Mouse (Mus musculus) liver, embryonic 14.5 days (tissue): ENCODE data around the gene Tfb1m. TPM values are rescaled to one million over a fixed set of nuclear protein-coding genes. Genes with fewer than 3 reads are reported as not detected.

ENCODE experiments used
- ATAC-seq: fragments of 200-750 bp; cut with Nextera tagmentation; 2 replicates; pipeline ENCODE4 v1.8.0; 2017; ENCODE audit warnings: moderate number of reproducible peaks, mild to moderate bottlenecking, moderate library complexity; ENCODE audit not compliant: insufficient read depth
- DNase-seq, 3 experiments: peaks; one replicate each; pipeline ENCODE4 v3.0.0-alpha.2; 2012 to 2013; ENCODE audit warnings: low read depth in 3 of 3, low spot score in 3 of 3
- H3K27ac ChIP-seq: fragments of 300-500 bp; sonication (generic); 2 replicates; pipeline ENCODE4 v1.5.1; 2014; ENCODE audit warnings: moderate library complexity, mild to moderate bottlenecking, control low read depth, inconsistent platforms
- H3K27me3 ChIP-seq: fragments of 300-500 bp; sonication (generic); 2 replicates; pipeline ENCODE4 v1.6.1; 2014; ENCODE audit warnings: mild to moderate bottlenecking, low read length, moderate library complexity; ENCODE audit not compliant: control insufficient read depth, insufficient read depth
- H3K36me3 ChIP-seq: fragments of 300-500 bp; sonication (generic); replicated peaks from 2 replicates; pipeline ENCODE4 v1.6.1; 2014; ENCODE audit warnings: low read depth; ENCODE audit not compliant: control insufficient read depth, insufficient read depth
- H3K4me1 ChIP-seq, 2 experiments: fragments of 200-500 bp in 1 of 2; fragments of 300-500 bp in 1 of 2; sonication (generic) in 1 of 2; replicated peaks; 2 replicates each; pipeline ENCODE4 v1.6.1; 2012 to 2014; ENCODE audit warnings: antibody characterized with exemption in 1 of 2, inconsistent platforms in 1 of 2, low read length in 1 of 2; ENCODE audit not compliant: control insufficient read depth in 2 of 2, insufficient read depth in 2 of 2
- H3K4me2 ChIP-seq: fragments of 300-500 bp; sonication (generic); 2 replicates; pipeline ENCODE4 v1.6.1; 2014; ENCODE audit warnings: low read depth, mild to moderate bottlenecking, control low read depth, moderate library complexity
- H3K4me3 ChIP-seq, 2 experiments: fragments of 200-500 bp in 1 of 2; fragments of 300-500 bp in 1 of 2; sonication (generic) in 1 of 2; 2 replicates each; pipeline ENCODE4 v1.5.1; 2012 to 2014; ENCODE audit warnings: low read depth in 2 of 2, low read length in 2 of 2, mild to moderate bottlenecking in 2 of 2, control low read depth in 1 of 2, inconsistent platforms in 1 of 2, moderate library complexity in 1 of 2; ENCODE audit not compliant: insufficient read depth in 1 of 2
- H3K9ac ChIP-seq: fragments of 300-500 bp; sonication (generic); replicated peaks from 2 replicates; pipeline ENCODE4 v1.6.1; 2014; ENCODE audit warnings: mild to moderate bottlenecking, control low read depth, moderate library complexity
- H3K9me3 ChIP-seq: fragments of 300-500 bp; sonication (generic); 2 replicates; pipeline ENCODE4 v1.6.1; 2016; ENCODE audit warnings: low read length, mixed read lengths; ENCODE audit not compliant: control insufficient read depth
- CTCF ChIP-seq: IDR thresholded peaks from 2 replicates; pipeline ENCODE4 v1.5.1; 2016; ENCODE audit warnings: antibody characterized with exemption, low read depth, control low read depth
- EP300 ChIP-seq: IDR thresholded peaks from 2 replicates; pipeline ENCODE4 v1.6.1; 2016; ENCODE audit warnings: antibody characterized with exemption, low read depth
- WGBS: fragments of 180-500 bp; shearing (Covaris S2); extraction: QIAGEN DNeasy Blood & Tissue Kit; methylation state at CpG from one replicate; pipeline ENCODE4 v1.1.7; 2014; ENCODE audit not compliant: insufficient replicate concordance; 5-methylcytosine and 5-hydroxymethylcytosine counted together
- polyA plus RNA-seq, 2 experiments: library from polyadenylated mRNA; depleted of rRNA in 1 of 2; stranded (reverse) in 1 of 2; unstranded in 1 of 2; fragments of >200 nt; fragmentation: Nextera tagmentation in 1 of 2; extraction: Ambion mirVana in 1 of 2; gene quantifications; 2 replicates each; pipeline versions ENCODE4 v1.2.1 to v1.2.3; 2012 to 2014

Gene Tfb1m
- polyA plus RNA-seq, 2 experiments, result 9.8 to 12.9 TPM

- Histone ChIP-seq H3K36me3 (no peaks in the 10 kb centered on the region), H3K4me2 (no peak overlapping the region), H3K4me1 (no peaks in the 10 kb centered on the region), H3K9me3 (no peaks in the 10 kb centered on the region), H3K27me3 (no peaks in the 10 kb centered on the region), H3K4me3 (no peak overlapping the region), H3K27ac (no peak overlapping the region), H3K9ac (no peak overlapping the region)
- TF ChIP-seq CTCF, result no peak
- TF ChIP-seq EP300, result no peak
- 53% methylated on average over 7 of the region's 7 CpGs for WGBS
- ATAC-seq (no peak), DNase-seq (no peak)
These were observed 75.7 kb downstream of the Tfb1m start for GRCm38 (mm10) chr17:3481576-3482575.

- ATAC-seq, result no peak
- H3K9me3 ChIP-seq, result no peaks in the 10 kb centered on the region
These were observed 81.0 kb downstream of the Tfb1m start for GRCm38 (mm10) chr17:3476546-3476945.

GRCm38 (mm10) chr17:3472018-3472417 is 85.6 kb downstream of the Tfb1m start:
- Histone ChIP-seq H3K4me1 (no peaks in the 10 kb centered on the region), H3K4me2 (no peak overlapping the region), H3K9ac (no peak overlapping the region), H3K36me3 (no peaks in the 10 kb centered on the region), H3K9me3 (no peaks in the 10 kb centered on the region), H3K27ac (no peak overlapping the region), H3K4me3 (no peak overlapping the region), H3K27me3 (no peaks in the 10 kb centered on the region)
- ATAC-seq (no peak), DNase-seq (no peak)
- 62% methylated on average over 6 of the region's 6 CpGs for WGBS
- no peak for TF ChIP-seq CTCF

More at GRCm38 (mm10) chr17:3476546-3476945, 81.0 kb downstream of the Tfb1m start:
- WGBS, result 58% methylated on average over 2 of the region's 2 CpGs
- no peak overlapping the region for H3K27ac ChIP-seq
- H3K4me3 ChIP-seq, result no peak overlapping the region
- H3K4me1 ChIP-seq, result no peaks in the 10 kb centered on the region
- H3K9ac ChIP-seq, result no peak overlapping the region
- no peaks in the 10 kb centered on the region for H3K36me3 ChIP-seq
- no peak for DNase-seq
- no peaks in the 10 kb centered on the region for H3K27me3 ChIP-seq
- TF ChIP-seq EP300 (no peak), CTCF (no peak)
- H3K4me2 ChIP-seq, result no peak overlapping the region

Other genes starting within 250 kb of the Tfb1m start
- 0.29 and 0.30 TPM in 2 replicates for gene Tiam2, start 231.2 kb downstream of the Tfb1m start, polyA plus RNA-seq (2012; rRNA removed)
- 0.49 and 0.60 TPM in 2 replicates for gene Tiam2, start 231.2 kb downstream of the Tfb1m start, polyA plus RNA-seq (2014; fragmentation: Nextera tagmentation; extraction: Ambion mirVana)
- 0.09 and 0.13 TPM in 2 replicates for gene Cldn20, start 25.2 kb downstream of the Tfb1m start, polyA plus RNA-seq (2012; rRNA removed)
- 0.61 TPM in 1 of 2 replicates, not detected in the other for gene Cldn20, start 25.2 kb downstream of the Tfb1m start, polyA plus RNA-seq (2014; fragmentation: Nextera tagmentation; extraction: Ambion mirVana)
- gene Nox3, start 138.5 kb upstream of the Tfb1m start, polyA plus RNA-seq (2012; rRNA removed), result not detected in 2 replicates
- not detected in 2 replicates for gene Nox3, start 138.5 kb upstream of the Tfb1m start, polyA plus RNA-seq (2014; fragmentation: Nextera tagmentation; extraction: Ambion mirVana)